Mouse (Mus musculus): Measurements from ENCODE around the gene Olfr231. TPM values are rescaled to one million over a fixed set of nuclear protein-coding genes. Genes with fewer than 3 reads are reported as not detected.

Olfr231 gene
- polyA plus RNA-seq (2014; fragmentation: Nextera tagmentation; extraction: Ambion mirVana) = not detected in 2 replicates

GRCm38 (mm10) chr1:174121062-174121461 is at the start of gene Olfr231:
TSS of gene Olfr231 (minus strand) at chr1:174121162.
- no peak within 1 kb of the TSS for H3K4me2 ChIP-seq (ENCODE audit: low read length)
- H3K4me1 ChIP-seq (ENCODE audit: control insufficient read depth in 2 of 2, insufficient read depth in 2 of 2, low read length in 2 of 2) = no peaks in the 10 kb centered on the region
- no peaks in the 10 kb centered on the region for H3K9me3 ChIP-seq (ENCODE audit: control insufficient read depth, low read length)
- ATAC-seq (ENCODE audit: insufficient number of reproducible peaks, insufficient read depth, low FRiP score, low read depth) = no peak
- no peak within 1 kb of the TSS for H3K27ac ChIP-seq (replicated peaks in 1 of 2; ENCODE audit: control insufficient read depth in 1 of 2, insufficient read depth in 1 of 2, low read depth in 2 of 2, low read length in 2 of 2)
- H3K9ac ChIP-seq (ENCODE audit: low read length) = no peak within 1 kb of the TSS
- no peak within 1 kb of the TSS for H3K4me3 ChIP-seq (ENCODE audit: control insufficient read depth in 1 of 2, insufficient read depth in 1 of 2, low read depth in 1 of 2, low read length in 2 of 2)
- 59% methylated on average over 2 of the region's 2 CpGs for WGBS
- H3K27me3 ChIP-seq (ENCODE audit: control insufficient read depth, insufficient read depth, low read length) = no peaks in the 10 kb centered on the region
- H3K36me3 ChIP-seq (ENCODE audit: control insufficient read depth, insufficient read depth, low read length) = no peaks in the 10 kb centered on the region

- Histone ChIP-seq H3K9me3 (ENCODE audit: control insufficient read depth, low read length) (no peaks in the 10 kb centered on the region), H3K4me3 (ENCODE audit: control insufficient read depth in 1 of 2, insufficient read depth in 1 of 2, low read depth in 1 of 2, low read length in 2 of 2) (no peak overlapping the region), H3K27me3 (ENCODE audit: control insufficient read depth, insufficient read depth, low read length) (no peaks in the 10 kb centered on the region), H3K36me3 (ENCODE audit: control insufficient read depth, insufficient read depth, low read length) (no peaks in the 10 kb centered on the region), H3K4me2 (ENCODE audit: low read length) (no peak overlapping the region), H3K27ac (replicated peaks in 1 of 2; ENCODE audit: control insufficient read depth in 1 of 2, insufficient read depth in 1 of 2, low read depth in 2 of 2, low read length in 2 of 2) (no peak overlapping the region), H3K9ac (ENCODE audit: low read length) (no peak overlapping the region), H3K4me1 (ENCODE audit: control insufficient read depth in 2 of 2, insufficient read depth in 2 of 2, low read length in 2 of 2) (peaks cover 2 to 10% of the 10 kb centered on the region in 2 experiments)
- no peak for ATAC-seq (ENCODE audit: insufficient number of reproducible peaks, insufficient read depth, low FRiP score, low read depth)
Measured at GRCm38 (mm10) chr1:174169024-174169423, 48.1 kb upstream of the Olfr231 start.

GRCm38 (mm10) chr1:174159095-174159494 is 38.1 kb upstream of the Olfr231 start:
- H3K36me3 ChIP-seq (ENCODE audit: control insufficient read depth, insufficient read depth, low read length) = no peaks in the 10 kb centered on the region
- no peaks in the 10 kb centered on the region for H3K4me1 ChIP-seq (ENCODE audit: control insufficient read depth in 2 of 2, insufficient read depth in 2 of 2, low read length in 2 of 2)
- H3K27me3 ChIP-seq (ENCODE audit: control insufficient read depth, insufficient read depth, low read length) = no peaks in the 10 kb centered on the region
- no peak overlapping the region for H3K4me2 ChIP-seq (ENCODE audit: low read length)
- H3K27ac ChIP-seq (replicated peaks in 1 of 2; ENCODE audit: control insufficient read depth in 1 of 2, insufficient read depth in 1 of 2, low read depth in 2 of 2, low read length in 2 of 2) = no peak overlapping the region
- WGBS = 77% methylated on average over 10 of the region's 10 CpGs
- no peak for ATAC-seq (ENCODE audit: insufficient number of reproducible peaks, insufficient read depth, low FRiP score, low read depth)
- H3K9me3 ChIP-seq (ENCODE audit: control insufficient read depth, low read length) = no peaks in the 10 kb centered on the region
- no peak overlapping the region for H3K9ac ChIP-seq (ENCODE audit: low read length)
- no peak overlapping the region for H3K4me3 ChIP-seq (ENCODE audit: control insufficient read depth in 1 of 2, insufficient read depth in 1 of 2, low read depth in 1 of 2, low read length in 2 of 2)

GRCm38 (mm10) chr1:174158512-174158911 is 37.5 kb upstream of the Olfr231 start:
- Histone ChIP-seq H3K4me2 (ENCODE audit: low read length) (no peak overlapping the region), H3K9me3 (ENCODE audit: control insufficient read depth, low read length) (no peaks in the 10 kb centered on the region), H3K27me3 (ENCODE audit: control insufficient read depth, insufficient read depth, low read length) (no peaks in the 10 kb centered on the region), H3K4me1 (ENCODE audit: control insufficient read depth in 2 of 2, insufficient read depth in 2 of 2, low read length in 2 of 2) (no peaks in the 10 kb centered on the region), H3K9ac (ENCODE audit: low read length) (no peak overlapping the region), H3K36me3 (ENCODE audit: control insufficient read depth, insufficient read depth, low read length) (no peaks in the 10 kb centered on the region), H3K27ac (replicated peaks in 1 of 2; ENCODE audit: control insufficient read depth in 1 of 2, insufficient read depth in 1 of 2, low read depth in 2 of 2, low read length in 2 of 2) (no peak overlapping the region), H3K4me3 (ENCODE audit: control insufficient read depth in 1 of 2, insufficient read depth in 1 of 2, low read depth in 1 of 2, low read length in 2 of 2) (no peak overlapping the region)
- 60% methylated on average over 1 of the region's 1 CpGs for WGBS
- ATAC-seq (ENCODE audit: insufficient number of reproducible peaks, insufficient read depth, low FRiP score, low read depth) = no peak

- 70% methylated on average over 3 of the region's 3 CpGs for WGBS
Measured at GRCm38 (mm10) chr1:174157622-174158021, 36.7 kb upstream of the Olfr231 start.

GRCm38 (mm10) chr1:174155333-174155732 is 34.4 kb upstream of the Olfr231 start, which contains the start of gene Olfr420:
TSS of gene Olfr420 (plus strand) at chr1:174155633.
- ATAC-seq (ENCODE audit: insufficient number of reproducible peaks, insufficient read depth, low FRiP score, low read depth) = no peak
- Histone ChIP-seq H3K27ac (replicated peaks in 1 of 2; ENCODE audit: control insufficient read depth in 1 of 2, insufficient read depth in 1 of 2, low read depth in 2 of 2, low read length in 2 of 2) (no peak within 1 kb of the TSS), H3K9ac (ENCODE audit: low read length) (no peak within 1 kb of the TSS), H3K27me3 (ENCODE audit: control insufficient read depth, insufficient read depth, low read length) (no peaks in the 10 kb centered on the region), H3K9me3 (ENCODE audit: control insufficient read depth, low read length) (no peaks in the 10 kb centered on the region), H3K4me1 (ENCODE audit: control insufficient read depth in 2 of 2, insufficient read depth in 2 of 2, low read length in 2 of 2) (no peaks in the 10 kb centered on the region), H3K4me2 (ENCODE audit: low read length) (no peak within 1 kb of the TSS), H3K36me3 (ENCODE audit: control insufficient read depth, insufficient read depth, low read length) (no peaks in the 10 kb centered on the region), H3K4me3 (ENCODE audit: control insufficient read depth in 1 of 2, insufficient read depth in 1 of 2, low read depth in 1 of 2, low read length in 2 of 2) (no peak within 1 kb of the TSS)
- 81% methylated on average over 1 of the region's 1 CpGs for WGBS

More at GRCm38 (mm10) chr1:174157622-174158021, 36.7 kb upstream of the Olfr231 start:
- H3K27me3 ChIP-seq (ENCODE audit: control insufficient read depth, insufficient read depth, low read length) = no peaks in the 10 kb centered on the region
- H3K4me2 ChIP-seq (ENCODE audit: low read length) = no peak overlapping the region
- H3K9me3 ChIP-seq (ENCODE audit: control insufficient read depth, low read length) = no peaks in the 10 kb centered on the region
- H3K27ac ChIP-seq (replicated peaks in 1 of 2; ENCODE audit: control insufficient read depth in 1 of 2, insufficient read depth in 1 of 2, low read depth in 2 of 2, low read length in 2 of 2) = no peak overlapping the region
- no peaks in the 10 kb centered on the region for H3K36me3 ChIP-seq (ENCODE audit: control insufficient read depth, insufficient read depth, low read length)
- no peak overlapping the region for H3K4me3 ChIP-seq (ENCODE audit: control insufficient read depth in 1 of 2, insufficient read depth in 1 of 2, low read depth in 1 of 2, low read length in 2 of 2)
- no peak overlapping the region for H3K9ac ChIP-seq (ENCODE audit: low read length)
- no peaks in the 10 kb centered on the region for H3K4me1 ChIP-seq (ENCODE audit: control insufficient read depth in 2 of 2, insufficient read depth in 2 of 2, low read length in 2 of 2)
- no peak for ATAC-seq (ENCODE audit: insufficient number of reproducible peaks, insufficient read depth, low FRiP score, low read depth)

- 74% methylated on average over 2 of the region's 2 CpGs for WGBS
- Histone ChIP-seq H3K36me3 (ENCODE audit: control insufficient read depth, insufficient read depth, low read length) (no peaks in the 10 kb centered on the region), H3K27me3 (ENCODE audit: control insufficient read depth, insufficient read depth, low read length) (no peaks in the 10 kb centered on the region), H3K9ac (ENCODE audit: low read length) (no peak overlapping the region), H3K4me1 (ENCODE audit: control insufficient read depth in 2 of 2, insufficient read depth in 2 of 2, low read length in 2 of 2) (peaks cover 0 to 9% of the 10 kb centered on the region in 2 experiments; a peak in 2 of 4 replicates), H3K4me3 (ENCODE audit: control insufficient read depth in 1 of 2, insufficient read depth in 1 of 2, low read depth in 1 of 2, low read length in 2 of 2) (no peak overlapping the region), H3K27ac (replicated peaks in 1 of 2; ENCODE audit: control insufficient read depth in 1 of 2, insufficient read depth in 1 of 2, low read depth in 2 of 2, low read length in 2 of 2) (no peak overlapping the region), H3K9me3 (ENCODE audit: control insufficient read depth, low read length) (no peaks in the 10 kb centered on the region), H3K4me2 (ENCODE audit: low read length) (no peak overlapping the region)
- no peak for ATAC-seq (ENCODE audit: insufficient number of reproducible peaks, insufficient read depth, low FRiP score, low read depth)
Measured at GRCm38 (mm10) chr1:174149289-174149688, 28.3 kb upstream of the Olfr231 start.

GRCm38 (mm10) chr1:174146696-174147095 is 25.7 kb upstream of the Olfr231 start:
- H3K36me3 ChIP-seq (ENCODE audit: control insufficient read depth, insufficient read depth, low read length) = no peaks in the 10 kb centered on the region
- 24% methylated on average over 1 of the region's 1 CpGs for WGBS
- peaks cover 0 to 9% of the 10 kb centered on the region in 2 experiments; a peak in 2 of 4 replicates for H3K4me1 ChIP-seq (ENCODE audit: control insufficient read depth in 2 of 2, insufficient read depth in 2 of 2, low read length in 2 of 2)
- ATAC-seq (ENCODE audit: insufficient number of reproducible peaks, insufficient read depth, low FRiP score, low read depth) = no peak
- no peaks in the 10 kb centered on the region for H3K9me3 ChIP-seq (ENCODE audit: control insufficient read depth, low read length)
- no peak overlapping the region for H3K9ac ChIP-seq (ENCODE audit: low read length)
- no peak overlapping the region for H3K27ac ChIP-seq (replicated peaks in 1 of 2; ENCODE audit: control insufficient read depth in 1 of 2, insufficient read depth in 1 of 2, low read depth in 2 of 2, low read length in 2 of 2)
- H3K4me3 ChIP-seq (ENCODE audit: control insufficient read depth in 1 of 2, insufficient read depth in 1 of 2, low read depth in 1 of 2, low read length in 2 of 2) = no peak overlapping the region
- H3K27me3 ChIP-seq (ENCODE audit: control insufficient read depth, insufficient read depth, low read length) = no peaks in the 10 kb centered on the region
- H3K4me2 ChIP-seq (ENCODE audit: low read length) = no peak overlapping the region

Measured in heart, embryonic 14.5 days (tissue).